Mouse (Mus musculus): Measurements from ENCODE around the gene Ubac1.

The Ubac1 gene

DNA sequence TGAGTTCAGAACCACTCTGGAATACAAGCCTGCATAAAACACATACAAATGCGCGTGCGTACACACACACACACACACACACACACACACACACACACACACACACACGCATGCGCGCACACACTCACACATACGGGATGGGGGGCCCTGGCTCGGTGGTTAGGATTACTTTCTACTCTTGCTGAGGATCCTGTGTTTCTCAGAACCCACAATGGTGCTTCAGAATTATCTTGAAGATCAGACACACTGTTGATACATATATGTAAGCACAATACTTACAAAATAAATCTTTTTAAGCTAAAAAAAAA lies 665 bp upstream of the Ubac1 start:
- DNase-seq: no peak

DNA sequence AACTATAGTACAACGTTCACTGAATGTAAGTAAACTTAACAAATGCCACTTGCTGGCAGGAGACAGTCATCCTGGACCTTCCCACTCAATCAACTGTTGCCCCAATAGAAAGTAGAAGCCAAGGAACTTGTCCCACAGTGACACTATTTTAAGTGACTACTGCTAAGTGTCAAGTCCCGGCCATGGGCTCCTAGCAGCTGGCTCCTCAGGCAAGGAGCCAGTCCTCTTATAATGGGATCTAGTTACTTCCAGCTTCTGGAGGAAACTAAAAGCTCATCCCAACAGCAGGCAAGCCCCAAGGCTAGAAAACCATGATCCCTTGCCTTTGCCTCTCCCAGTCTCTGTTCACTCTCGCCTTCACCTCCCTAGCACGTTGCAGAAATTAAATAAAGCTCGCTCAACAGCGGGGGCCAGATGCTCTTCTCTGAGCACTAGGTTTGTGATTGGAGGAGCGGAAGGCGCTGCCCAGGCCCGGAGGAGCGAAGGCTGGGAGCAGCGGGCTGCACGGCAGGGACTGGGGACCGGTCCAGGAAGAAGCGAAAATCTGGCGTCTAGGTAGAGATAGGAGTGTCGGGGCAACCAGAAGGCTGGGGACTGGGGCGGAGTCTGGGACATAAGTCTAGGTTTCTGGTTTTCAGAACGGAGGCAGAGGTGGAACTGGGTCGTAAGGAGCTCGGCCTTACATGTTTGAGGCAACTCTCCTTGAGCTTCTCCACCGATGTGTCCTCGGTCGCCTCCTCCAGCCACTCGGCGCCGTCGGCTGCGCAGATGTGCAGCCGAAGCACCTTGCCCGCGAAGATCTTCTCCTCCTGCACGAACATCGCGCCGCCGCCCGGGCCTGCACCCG lies 610 bp downstream of the Ubac1 start:
- peak; percentile 95 for DNase-seq

DNA sequence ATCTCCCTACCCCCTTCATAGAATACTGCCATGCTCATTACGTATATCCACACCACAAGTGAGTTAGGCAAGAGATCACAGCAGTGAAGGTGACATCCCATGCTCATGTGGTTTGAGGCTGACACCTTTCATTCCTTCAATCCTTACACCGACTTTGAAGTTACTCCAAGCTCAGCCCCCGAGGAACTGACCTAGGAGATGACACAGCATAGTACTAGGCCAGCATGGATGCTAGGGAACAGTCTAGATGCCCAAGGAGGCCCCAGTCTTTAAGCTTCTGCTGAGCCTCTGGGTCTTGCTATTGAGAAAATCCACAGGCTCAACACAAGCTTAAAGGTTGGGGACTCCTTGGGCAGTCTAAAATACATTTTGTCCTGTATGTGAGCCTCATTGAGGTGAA lies 1.6 kb downstream of the Ubac1 start:
- no peak for DNase-seq

DNA sequence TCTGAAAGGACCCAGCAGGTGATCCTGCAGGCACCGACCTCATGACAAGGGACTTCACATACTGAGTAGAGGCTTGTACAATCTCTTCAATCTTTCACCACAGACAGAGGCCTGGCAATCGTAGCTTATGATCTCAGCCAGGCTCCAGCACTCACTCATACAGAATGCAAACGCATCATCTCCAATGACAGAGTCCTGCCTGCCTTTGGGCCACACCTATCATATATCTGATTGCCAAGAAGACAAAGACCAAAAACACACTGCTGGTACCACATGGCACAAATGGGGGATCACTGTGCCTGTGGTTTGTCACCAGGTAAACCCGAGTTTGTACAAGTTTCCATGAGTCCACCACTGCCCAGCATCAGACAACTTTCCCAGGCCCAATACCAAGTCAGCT lies 4.2 kb downstream of the Ubac1 start:
- DNase-seq: no peak

DNA sequence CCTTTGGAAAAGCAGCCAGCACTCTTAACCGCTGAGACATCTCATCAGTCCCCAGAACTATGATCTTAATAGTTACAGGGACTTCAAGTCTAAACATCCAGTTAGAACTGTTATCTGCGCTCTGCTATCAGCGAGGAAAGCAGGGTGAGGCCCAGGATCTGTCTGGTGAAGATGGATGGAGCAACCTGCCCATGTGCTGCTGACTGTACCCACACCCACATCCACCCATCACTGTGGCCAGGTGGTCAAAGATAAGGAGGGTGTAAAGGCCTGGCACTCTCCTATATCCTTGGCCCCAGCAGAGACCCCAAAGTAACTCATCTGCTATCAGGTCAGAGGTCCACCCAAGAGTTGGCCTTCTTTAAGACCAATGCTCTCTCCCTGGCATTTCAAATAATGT lies 7.9 kb downstream of the Ubac1 start:
- DNase-seq: no peak

DNA sequence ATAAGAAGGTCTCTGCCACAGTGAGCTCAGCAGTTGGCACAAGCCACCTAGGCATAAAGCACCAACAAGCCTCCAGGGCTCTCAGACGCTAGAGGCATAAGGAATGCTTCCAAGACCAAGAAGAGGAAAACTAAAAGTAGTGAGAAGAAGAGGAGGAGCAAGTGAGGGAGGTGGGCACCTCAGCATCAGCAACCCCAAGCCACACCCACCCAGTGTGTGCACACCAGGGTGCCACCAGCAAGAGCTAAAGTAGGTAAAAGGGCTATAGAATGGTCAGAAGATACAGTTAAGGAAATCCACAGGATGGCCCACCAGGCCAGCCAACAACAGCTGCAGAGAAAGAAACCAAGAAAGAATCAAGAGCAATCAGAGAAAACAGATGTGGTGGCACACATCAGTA lies 10.1 kb downstream of the Ubac1 start:
- DNase-seq: no peak

DNA sequence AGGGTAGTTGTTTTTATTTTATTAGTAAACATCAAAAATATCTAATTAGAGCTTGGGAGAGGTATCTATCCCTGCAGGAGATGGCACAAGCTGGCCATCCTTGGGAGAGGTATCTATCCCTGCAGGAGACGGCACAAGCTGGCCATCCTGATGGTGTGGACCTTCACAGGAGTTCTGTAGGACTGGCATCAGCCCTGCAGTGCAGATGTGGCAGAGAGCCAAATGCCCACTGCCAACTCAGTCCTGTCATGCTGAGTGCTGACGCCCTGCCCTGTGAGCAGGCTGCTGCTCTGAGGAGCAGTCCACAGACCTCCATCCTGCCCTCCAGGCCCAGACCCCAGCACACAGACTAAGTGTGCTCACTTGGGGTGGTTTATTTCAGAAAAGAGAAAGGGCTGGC lies 19.5 kb downstream of the Ubac1 start:
- no peak for DNase-seq

DNA sequence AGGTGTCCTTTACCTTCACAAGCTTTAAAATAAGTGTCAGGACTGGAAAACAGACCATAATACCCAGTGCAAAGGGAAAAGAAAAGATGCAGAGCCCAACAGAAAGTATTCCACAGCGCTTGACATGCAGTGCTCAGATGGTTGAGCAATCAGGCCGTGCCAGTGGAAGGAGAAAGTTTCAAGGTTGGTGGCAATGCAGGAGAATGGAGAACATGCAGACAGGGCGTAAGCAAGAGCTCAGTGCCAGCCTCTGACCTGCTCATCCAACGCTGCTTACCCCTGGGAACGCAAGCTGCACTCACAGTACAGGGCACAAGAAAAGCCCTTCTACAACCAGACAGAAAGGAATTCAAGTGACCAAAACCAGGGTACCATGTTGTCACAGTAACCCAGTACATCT lies 20.4 kb downstream of the Ubac1 start:
- no peak for DNase-seq

DNA sequence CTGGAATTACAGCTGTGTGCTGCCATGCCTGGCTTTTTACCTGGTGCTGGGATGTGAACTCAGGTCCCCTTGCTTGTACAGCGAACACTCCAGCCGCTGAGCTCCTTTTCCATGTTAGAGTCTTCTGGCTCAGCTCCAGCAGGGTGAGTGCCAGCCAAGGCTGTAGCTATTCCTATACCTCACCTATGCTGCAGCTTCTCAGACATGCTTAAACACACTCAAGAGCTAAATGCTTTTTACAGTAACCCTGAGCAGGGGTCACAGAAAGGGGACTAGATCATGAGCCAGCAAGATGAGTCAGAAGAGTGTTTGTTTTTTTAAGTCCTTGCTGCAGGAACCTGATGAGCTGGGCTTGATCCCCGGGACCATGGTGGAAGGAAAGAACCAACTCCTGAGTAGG lies 23.8 kb downstream of the Ubac1 start:
- DNase-seq: no peak

DNA sequence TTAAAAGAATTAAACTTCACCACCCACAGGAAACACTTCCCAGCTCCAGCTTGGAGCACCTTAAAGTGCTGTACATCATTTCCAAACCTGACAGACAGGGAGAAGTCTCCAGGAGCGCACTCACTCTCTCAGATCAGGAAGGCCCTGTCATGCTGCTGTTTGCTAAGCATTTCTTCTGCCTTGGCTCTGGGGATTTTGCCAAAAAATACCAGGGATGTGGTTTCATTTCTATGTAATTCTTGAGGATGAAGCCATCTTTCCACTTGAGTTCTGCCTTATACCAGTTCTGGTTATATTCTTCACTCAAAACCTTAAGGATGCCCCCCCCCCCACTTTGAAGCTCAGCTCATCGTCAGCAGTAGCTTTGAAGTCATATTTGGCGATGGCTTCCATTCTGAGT lies 26.8 kb downstream of the Ubac1 start:
- no peak for DNase-seq

DNA sequence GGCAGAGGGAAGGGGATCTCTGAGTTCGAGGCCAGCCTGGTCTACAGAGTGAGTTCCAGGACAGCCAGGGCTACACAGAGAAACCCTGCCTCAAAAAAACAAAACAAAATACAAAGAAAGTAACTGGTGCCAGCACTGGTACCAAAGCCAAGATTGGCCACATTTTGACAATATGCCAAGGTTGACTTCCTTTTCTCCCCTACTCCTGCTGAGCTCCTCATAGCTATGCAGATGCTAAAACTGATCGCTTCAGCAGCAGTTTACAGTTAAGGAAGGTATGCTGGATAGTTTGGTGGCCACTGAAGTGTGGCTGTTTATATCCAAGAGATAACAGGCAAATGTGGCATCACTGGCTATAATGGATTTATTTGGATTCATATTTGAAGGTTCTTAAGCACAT lies 29.3 kb downstream of the Ubac1 start:
- DNase-seq: no peak

DNA sequence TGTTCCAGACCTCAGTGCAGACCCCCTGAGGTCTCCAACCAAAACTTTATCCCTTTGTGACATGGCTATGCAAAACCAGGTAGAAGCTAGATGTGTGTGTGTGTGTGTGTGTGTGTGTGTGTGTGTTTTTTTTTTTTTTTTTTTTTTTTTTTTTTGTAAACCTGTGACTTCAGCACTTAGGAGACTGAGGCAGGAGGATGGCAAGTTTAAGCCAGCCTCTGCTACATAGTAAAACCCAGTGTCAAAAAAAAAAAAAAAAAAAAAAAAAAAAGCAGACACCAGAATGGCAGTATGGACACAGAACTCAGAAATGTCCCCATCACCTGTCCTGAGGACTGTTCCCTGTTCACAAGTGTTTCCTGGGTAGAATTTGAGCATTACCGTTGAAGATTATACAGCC lies 31.9 kb downstream of the Ubac1 start:
- no peak for DNase-seq

DNA sequence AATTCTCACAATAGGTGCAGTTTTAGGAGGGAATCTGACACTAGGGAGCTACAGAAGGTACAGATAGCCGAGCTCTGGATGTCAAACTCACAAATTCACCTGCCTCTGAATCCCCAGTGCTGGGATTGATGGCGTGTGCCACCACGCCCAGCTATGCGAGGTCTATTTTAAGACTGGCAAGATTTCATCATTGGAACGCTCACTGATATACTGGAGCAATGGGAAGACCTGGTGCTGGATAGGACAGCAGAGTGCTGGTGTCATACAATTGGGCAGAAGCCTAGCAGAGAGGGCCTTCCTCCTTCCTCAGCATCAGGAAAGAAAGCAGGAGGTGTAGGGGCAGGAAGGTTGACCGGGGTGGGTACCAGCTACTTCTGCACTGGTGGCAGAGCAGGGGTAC lies 33.7 kb downstream of the Ubac1 start:
- DNase-seq: no peak

DNA sequence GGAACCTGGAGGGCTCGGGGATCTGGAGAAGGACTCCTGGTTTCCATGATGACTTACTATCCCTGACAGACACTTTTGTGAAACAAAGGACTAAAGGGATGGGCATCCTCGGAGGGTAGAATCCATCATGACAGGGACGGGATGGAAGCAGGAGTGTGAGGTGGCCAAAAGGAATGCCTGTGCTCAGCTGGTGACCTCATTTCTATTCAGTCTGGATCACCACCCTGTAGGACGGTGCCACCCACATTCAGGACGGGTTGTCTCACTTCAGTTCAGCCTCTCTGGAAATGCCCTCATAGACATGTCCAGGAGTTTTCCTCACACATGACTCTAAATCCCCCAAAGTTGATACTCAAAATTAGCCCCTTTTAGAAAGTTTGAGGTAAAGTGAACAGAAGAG lies 34.9 kb downstream of the Ubac1 start:
- DNase-seq: no peak

DNA sequence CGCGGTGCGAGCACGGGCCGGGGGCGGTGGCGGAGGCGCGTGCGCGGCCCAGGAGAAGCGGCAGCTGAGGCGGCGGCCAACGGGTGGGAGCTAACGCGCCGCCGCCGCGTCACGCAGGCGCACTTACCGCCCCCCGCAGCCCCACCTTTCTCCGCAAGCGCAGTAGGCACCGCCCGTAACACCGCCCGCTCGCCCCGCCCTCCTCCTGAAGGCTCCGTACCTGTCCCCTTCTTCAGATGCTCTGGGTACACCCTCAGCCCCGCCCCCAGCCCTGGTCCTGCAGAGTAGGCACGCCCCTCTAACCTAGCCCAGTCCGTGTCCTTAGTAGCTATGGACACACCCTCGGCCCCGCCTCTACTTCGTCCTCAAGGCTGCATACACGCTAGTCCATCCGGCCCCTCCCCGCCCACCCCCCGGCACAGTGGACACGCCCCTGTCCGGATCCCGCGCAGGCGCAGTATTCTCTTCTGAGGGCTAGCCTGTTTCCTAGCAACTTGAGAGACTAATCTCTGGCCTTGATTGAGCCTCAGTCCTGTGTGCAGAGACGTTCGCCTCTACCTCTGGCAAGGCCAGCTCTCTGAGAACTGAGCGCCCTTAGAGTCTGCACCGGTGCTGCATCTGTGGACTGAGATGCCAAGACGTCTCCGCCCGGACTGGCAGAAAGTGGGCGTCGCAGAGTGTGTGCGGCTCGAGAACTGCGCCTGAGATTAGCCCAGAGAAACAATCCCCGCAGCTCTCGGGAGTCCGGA lies 38.2 kb downstream of the Ubac1 start, which contains the start of gene Camsap1:
Gene Camsap1, minus strand, starts transcription at position 124 of the 749 bp plus-strand sequence.
- DNase-seq: peak; percentile 100

DNA sequence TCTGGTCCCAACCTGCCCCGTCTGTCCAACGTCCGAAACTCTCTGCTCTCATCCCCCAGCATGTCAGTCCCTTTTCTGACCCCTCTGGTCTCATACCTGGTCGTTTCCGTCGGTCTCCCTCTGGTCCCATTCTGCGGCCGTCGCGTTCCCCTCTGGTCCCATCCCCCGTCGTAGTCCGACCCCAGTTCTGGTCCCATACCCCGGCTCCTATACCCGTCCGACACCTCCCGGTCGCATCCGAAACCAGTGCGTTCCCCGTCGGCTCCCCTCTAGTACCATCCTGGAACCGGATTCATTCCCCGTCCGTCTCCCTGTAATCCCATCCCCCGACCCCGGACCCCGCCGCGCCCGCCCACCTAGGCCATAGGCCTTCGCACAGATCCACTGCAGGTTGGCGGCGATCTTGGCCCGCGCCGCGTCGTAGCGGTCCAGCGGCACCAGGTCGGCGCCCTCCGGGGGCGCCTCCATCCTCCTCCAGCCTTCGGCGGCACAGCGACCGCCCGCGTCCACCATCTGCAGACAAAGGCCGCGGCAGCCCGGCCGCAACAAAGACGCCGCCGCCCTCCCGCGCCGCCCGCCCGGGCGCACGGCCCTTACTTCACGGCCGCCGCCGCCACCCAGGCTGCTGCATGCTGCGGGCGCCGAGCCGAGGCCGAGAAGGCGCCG lies 39.0 kb downstream of the Ubac1 start:
- DNase-seq: peak; percentile 96

DNA sequence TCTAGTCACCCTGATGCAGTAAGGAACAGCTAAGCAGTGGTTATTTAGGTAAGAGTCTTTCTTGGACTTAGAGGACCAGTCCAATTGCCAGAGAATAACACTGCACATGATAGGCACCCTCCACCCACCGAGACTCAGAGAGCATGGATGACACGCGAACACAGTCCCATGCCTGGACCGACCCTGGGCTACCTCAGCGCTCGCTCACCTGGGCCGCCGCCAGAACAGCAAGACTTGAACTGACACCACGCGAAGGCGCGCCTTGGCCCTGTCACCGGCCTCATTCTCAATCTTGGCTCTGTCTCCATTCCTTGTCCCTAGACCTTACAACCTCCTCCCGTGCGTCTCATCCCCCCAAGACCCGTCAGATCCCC lies 39.5 kb downstream of the Ubac1 start:
- peak; percentile 95 for DNase-seq

DNA sequence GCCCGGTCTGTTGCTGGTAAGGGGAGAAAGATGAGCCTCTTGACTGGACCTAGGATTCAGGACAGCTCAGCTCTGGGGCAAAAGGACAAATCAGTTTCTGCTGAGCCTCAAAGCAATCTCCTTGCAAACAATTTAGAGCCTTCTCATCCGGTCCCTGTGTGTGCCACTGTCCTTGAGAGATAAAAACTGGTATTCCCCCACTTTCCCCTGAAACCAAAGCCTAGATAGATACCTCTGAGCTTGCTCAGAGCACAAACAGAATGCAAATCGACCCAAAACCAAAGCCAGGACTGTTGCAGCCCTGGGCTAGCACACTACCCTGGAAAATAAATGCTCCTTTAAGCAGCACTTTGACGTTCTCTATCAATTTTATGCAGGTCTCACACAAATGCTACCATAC lies 42.5 kb downstream of the Ubac1 start:
- no peak for DNase-seq

DNA sequence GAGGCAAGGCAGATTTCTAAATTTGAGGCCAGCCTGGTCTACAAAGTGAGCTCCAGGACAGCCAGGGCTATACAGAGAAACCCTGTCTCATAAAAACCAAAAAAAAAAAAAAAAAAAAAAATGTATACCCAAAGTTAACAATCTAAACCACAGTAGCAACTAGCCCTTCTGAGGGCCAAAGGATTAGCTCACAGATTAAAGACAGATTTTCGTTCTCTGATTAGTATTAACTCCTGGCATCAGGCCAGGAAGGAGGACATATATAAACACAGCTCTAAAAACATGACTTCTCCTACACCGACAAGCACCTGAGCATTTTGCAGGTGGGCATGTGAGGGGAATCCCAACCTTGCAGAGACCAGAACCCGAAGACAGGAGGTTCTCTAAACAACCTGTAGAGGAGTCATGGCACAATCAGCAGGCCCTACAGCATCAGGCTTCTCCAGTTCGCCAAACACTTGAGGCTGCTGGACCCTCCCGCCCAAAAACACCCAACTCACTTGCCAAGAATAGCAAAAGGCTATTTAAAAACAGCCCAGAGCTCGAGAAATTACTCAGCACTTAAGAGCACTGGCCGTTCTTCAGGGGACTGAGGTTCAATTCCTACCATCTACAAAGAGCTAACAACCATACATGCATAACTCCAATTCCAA lies 43.8 kb downstream of the Ubac1 start:
- peak; percentile 93 for DNase-seq

DNA sequence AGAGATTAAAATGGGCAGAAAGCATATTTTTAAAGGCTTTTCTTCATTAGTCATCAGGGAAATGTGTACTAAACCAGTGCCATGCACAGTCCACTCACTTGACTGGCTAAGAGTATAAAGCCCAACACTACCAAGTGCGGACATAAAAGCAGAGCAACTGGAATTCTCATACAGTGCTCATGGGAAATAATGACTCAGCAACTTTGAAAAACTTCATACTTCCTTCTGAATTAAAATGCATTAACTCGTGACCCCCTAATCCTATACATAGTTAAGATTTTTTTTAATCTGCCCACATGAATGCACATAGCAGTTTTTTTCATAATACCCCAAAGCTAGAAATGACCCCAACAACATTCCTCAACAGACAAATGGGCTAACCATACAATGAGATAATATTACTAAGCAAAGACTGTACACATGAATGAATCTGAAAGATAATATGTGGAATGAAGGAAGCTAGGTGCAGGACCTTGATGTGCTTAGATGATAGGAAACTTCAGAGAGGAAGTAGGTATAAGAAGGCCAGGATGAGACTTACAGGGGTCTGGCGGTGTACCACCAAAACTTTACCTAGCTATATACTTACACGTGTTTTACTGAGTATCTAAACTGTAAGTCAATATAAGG lies 46.3 kb downstream of the Ubac1 start:
- no peak for DNase-seq

DNA sequence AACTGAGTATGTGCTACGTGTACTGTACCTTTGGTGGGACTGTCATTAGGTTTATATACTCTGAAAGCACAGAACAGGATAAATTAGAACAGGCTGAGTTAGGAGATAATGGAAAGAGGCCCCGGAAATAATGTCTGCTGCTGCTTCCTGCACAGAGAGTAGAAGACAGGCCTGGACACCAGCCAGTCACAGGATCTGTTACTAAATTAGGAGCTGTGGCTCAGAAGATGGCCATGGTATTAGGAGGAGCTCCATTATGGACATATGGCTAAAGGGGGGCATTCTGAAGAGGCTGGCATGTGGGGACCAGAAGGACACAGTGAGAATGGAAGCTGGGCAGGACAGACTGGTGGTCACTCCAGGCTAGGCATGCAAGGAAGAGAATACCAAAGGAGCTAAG lies 51.1 kb downstream of the Ubac1 start:
- peak; percentile 94 for DNase-seq

DNA sequence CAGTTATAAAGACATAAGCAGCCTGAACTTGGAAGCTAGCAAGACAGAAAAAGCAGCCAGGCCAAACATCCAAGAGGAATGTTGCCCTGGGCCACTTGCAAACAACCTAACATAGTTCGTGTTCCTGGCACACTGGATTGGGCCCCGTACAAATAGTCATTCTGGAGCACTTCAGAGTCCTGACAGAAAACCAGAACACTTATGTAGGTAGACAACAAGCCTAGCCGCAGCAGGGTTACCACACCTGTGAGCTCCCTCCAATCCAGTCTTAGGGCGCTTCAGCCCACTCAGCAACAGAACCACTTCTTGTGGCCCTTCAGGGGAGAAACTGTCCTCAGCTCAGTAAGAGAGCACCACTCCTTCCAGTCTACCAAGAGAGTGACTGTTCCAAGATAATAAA lies 52.2 kb downstream of the Ubac1 start:
- DNase-seq: peak; percentile 93

DNA sequence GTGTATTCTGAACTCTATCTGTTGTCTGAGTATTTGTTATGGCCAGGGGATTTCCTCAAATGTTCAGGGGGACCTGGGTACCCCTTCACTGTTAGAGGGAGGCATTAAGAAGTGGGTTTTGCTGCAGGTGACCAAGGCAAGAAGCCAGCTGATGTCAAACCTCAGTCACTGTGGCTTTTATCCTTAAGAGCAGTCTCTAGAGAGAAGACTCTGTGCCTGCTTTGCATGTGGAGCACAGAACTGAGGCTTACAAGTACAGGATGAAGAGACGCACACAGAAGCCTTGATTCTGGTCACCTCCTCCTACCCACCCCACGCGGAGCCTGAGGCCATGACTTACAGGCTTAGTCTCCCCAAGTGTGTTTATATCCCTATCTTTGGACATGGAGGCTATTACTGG lies 72.3 kb downstream of the Ubac1 start:
- DNase-seq: peak; percentile 44
